Mouse (Mus musculus) liver, adult 2 months (tissue): Measurements from ENCODE around the gene Ptprq.

ENCODE experiments used
- CTCF ChIP-seq: fragments of 200-500 bp; IDR thresholded peaks from 2 replicates; pipeline ENCODE4 v1.5.1; 2011; ENCODE audit warnings: low read depth, low read length, control low read depth
- POLR2A ChIP-seq: fragments of 200-500 bp; IDR thresholded peaks from 2 replicates; pipeline ENCODE4 v1.6.1; 2011; ENCODE audit warnings: low read length, control low read depth; ENCODE audit not compliant: insufficient read depth; ENCODE audit errors: extremely low read depth

GRCm38 (mm10) chr10:107601371-107601770, 118.5 kb downstream of the Ptprq start:
- TF ChIP-seq POLR2A (no peak), CTCF (no peak)
